Mouse (Mus musculus) CH12.LX (cell line): ENCODE data around the gene Begain. TPM values are rescaled to one million over a fixed set of nuclear protein-coding genes. Genes with fewer than 3 reads are reported as not detected.

Experiments
- DNase-seq: peaks from one replicate; pipeline ENCODE4 v3.0.0-alpha.2; 2013; ENCODE audit errors: extremely low read depth
- H3K27ac ChIP-seq: 2 replicates; pipeline ENCODE4 v1.5.1; 2012; ENCODE audit warnings: low read depth, mild to moderate bottlenecking, control low read depth, moderate library complexity; ENCODE audit not compliant: insufficient read depth
- H3K27me3 ChIP-seq: replicated peaks from 2 replicates; pipeline ENCODE3; 2012; ENCODE audit warnings: inconsistent platforms
- H3K36me3 ChIP-seq, 2 experiments: replicated peaks in 1 of 2; 2 replicates each; pipeline versions ENCODE3 to v1.6.1; 2012; ENCODE audit warnings: inconsistent platforms in 1 of 2, low read length in 1 of 2, mild to moderate bottlenecking in 1 of 2, mixed read lengths in 1 of 2, moderate library complexity in 1 of 2; ENCODE audit not compliant: control insufficient read depth in 1 of 2, insufficient read depth in 1 of 2
- H3K4me1 ChIP-seq, 2 experiments: 2 replicates each; pipeline ENCODE4 v1.6.1; 2012; ENCODE audit warnings: inconsistent platforms in 1 of 2, moderate library complexity in 1 of 2; ENCODE audit not compliant: insufficient read depth in 2 of 2, control insufficient read depth in 1 of 2
- H3K4me2 ChIP-seq: 2 replicates; pipeline ENCODE4 v1.6.1; 2012; ENCODE audit warnings: low read depth, mild to moderate bottlenecking, control low read depth; ENCODE audit not compliant: poor library complexity, insufficient read depth, severe bottlenecking
- H3K4me3 ChIP-seq, 3 experiments: fragments of 150-350 bp in 1 of 3; sonication (generic) in 1 of 3; replicated peaks in 1 of 3; 2 replicates each; pipeline versions ENCODE3 to v1.5.1; 2011 to 2012; ENCODE audit warnings: low read depth in 2 of 3, low read length in 2 of 3, mild to moderate bottlenecking in 2 of 3, moderate library complexity in 2 of 3, control low read depth in 1 of 3, improper control_type of control experiment in 1 of 3, inconsistent platforms in 1 of 3, mixed read lengths in 1 of 3; ENCODE audit not compliant: poor library complexity in 1 of 3
- H3K79me2 ChIP-seq: replicated peaks from 2 replicates; pipeline ENCODE4 v1.6.1; 2012; ENCODE audit warnings: mild to moderate bottlenecking, moderate library complexity; ENCODE audit not compliant: control insufficient read depth, poor library complexity, insufficient read depth, severe bottlenecking; ENCODE audit errors: extremely low read depth
- H3K9ac ChIP-seq: 2 replicates; pipeline ENCODE4 v1.6.1; 2012; ENCODE audit warnings: low read depth, mild to moderate bottlenecking, control low read depth, moderate library complexity; ENCODE audit not compliant: insufficient read depth
- H3K9me3 ChIP-seq: replicated peaks from 2 replicates; pipeline ENCODE3; 2012; ENCODE audit warnings: low read length, inconsistent platforms, mixed read lengths
- BHLHE40 ChIP-seq: IDR thresholded peaks from 2 replicates; pipeline ENCODE4 v1.6.1; 2011; ENCODE audit warnings: mild to moderate bottlenecking, low read depth, low read length, improper control_type of control experiment
- E2F4 ChIP-seq: IDR thresholded peaks from 2 replicates; pipeline ENCODE4 v1.6.1; 2011; ENCODE audit warnings: low read depth, low read length, improper control_type of control experiment; ENCODE audit not compliant: insufficient replicate concordance
- EP300 ChIP-seq: IDR thresholded peaks from 2 replicates; pipeline ENCODE4 v1.6.1; 2011; ENCODE audit warnings: low read length, improper control_type of control experiment
- ETS1 ChIP-seq: conservative IDR thresholded peaks from 2 replicates; pipeline ENCODE4 v1.6.1; 2012; ENCODE audit warnings: low read depth, mild to moderate bottlenecking, inconsistent platforms, low read length, improper control_type of control experiment, moderate library complexity
- GABPA ChIP-seq: IDR thresholded peaks from 2 replicates; pipeline ENCODE4 v1.6.1; 2012; ENCODE audit warnings: low read depth, low read length, improper control_type of control experiment, inconsistent platforms; ENCODE audit not compliant: insufficient replicate concordance
- HCFC1 ChIP-seq: IDR thresholded peaks from 2 replicates; pipeline ENCODE4 v1.6.1; 2012; ENCODE audit warnings: low read depth, mild to moderate bottlenecking, inconsistent platforms, low read length, improper control_type of control experiment
- JUN ChIP-seq: IDR thresholded peaks from 2 replicates; pipeline ENCODE4 v1.6.1; 2011; ENCODE audit warnings: low read depth, mild to moderate bottlenecking, low read length, improper control_type of control experiment, moderate library complexity; ENCODE audit not compliant: insufficient read depth
- JUND ChIP-seq: conservative IDR thresholded peaks from 2 replicates; pipeline ENCODE4 v1.6.1; 2011; ENCODE audit warnings: low read depth, low read length, improper control_type of control experiment
- KAT2A ChIP-seq: IDR thresholded peaks from 2 replicates; pipeline ENCODE4 v1.6.1; 2012; ENCODE audit warnings: low read length, improper control_type of control experiment, inconsistent platforms; ENCODE audit not compliant: insufficient replicate concordance
- MAZ ChIP-seq: IDR thresholded peaks from 2 replicates; pipeline ENCODE4 v1.6.1; 2012; ENCODE audit warnings: low read depth, mild to moderate bottlenecking, inconsistent platforms, low read length, improper control_type of control experiment, moderate library complexity
- NELFE ChIP-seq: IDR thresholded peaks from 2 replicates; pipeline ENCODE4 v1.6.1; 2011; ENCODE audit warnings: low read depth, low read length, improper control_type of control experiment
- RAD21 ChIP-seq: IDR thresholded peaks from 2 replicates; pipeline ENCODE4 v1.6.1; 2011; ENCODE audit warnings: low read depth, mild to moderate bottlenecking, low read length, improper control_type of control experiment, moderate library complexity
- SMC3 ChIP-seq: IDR thresholded peaks from 2 replicates; pipeline ENCODE4 v1.6.1; 2011; ENCODE audit warnings: low read depth, low read length, improper control_type of control experiment
- TBP ChIP-seq: conservative IDR thresholded peaks from 2 replicates; pipeline ENCODE4 v1.6.1; 2011; ENCODE audit warnings: low read depth, low read length, improper control_type of control experiment
- USF1 ChIP-seq: IDR thresholded peaks from 2 replicates; pipeline ENCODE4 v1.6.1; 2014; ENCODE audit warnings: low read depth, mild to moderate bottlenecking, inconsistent platforms, low read length, improper control_type of control experiment
- ZC3H11A ChIP-seq: IDR thresholded peaks from 2 replicates; pipeline ENCODE4 v1.6.1; 2012; ENCODE audit warnings: low read depth, mild to moderate bottlenecking, inconsistent platforms, low read length, improper control_type of control experiment
- ZKSCAN1 ChIP-seq: IDR thresholded peaks from 2 replicates; pipeline ENCODE4 v1.6.1; 2012; ENCODE audit warnings: low read depth, inconsistent platforms, low read length, improper control_type of control experiment, borderline replicate concordance
- dilution Hi-C: fragments of 300-500 bp; cut with MboI; formaldehyde crosslinking; loops from 2 replicates; pipeline ENCODE4 v1.14.3; 2020; ENCODE audit warnings: low sequenced_read_pairs; ENCODE audit not compliant: extremely low pct_unique_long_range_greater_than_20kb, extremely low pct_ligation_motif_present
- in situ Hi-C: fragments of 300-500 bp; cut with MboI; formaldehyde crosslinking; loops from 3 replicates; pipeline ENCODE4 v1.14.3; 2019; ENCODE audit warnings: low sequenced_read_pairs, low pct_ligation_motif_present, low pct_unique_long_range_greater_than_20kb, mixed read lengths
- polyA plus RNA-seq: library from polyadenylated mRNA; unstranded; fragments of >175 nt; gene quantifications from 2 replicates; pipeline ENCODE4 v1.2.1, GENCODE M21; 2012; ENCODE audit warnings: low read depth; ENCODE audit not compliant: insufficient read length
- total RNA-seq, 2 experiments: library from RNA; depleted of rRNA; stranded (reverse); fragments of 300-350 nt in 1 of 2; fragments of >200 nt in 1 of 2; gene quantifications; 2 replicates each; pipeline ENCODE4 v1.2.3; 2012 to 2014

The Begain gene
- total and polyA plus RNA-seq, 3 experiments, result 0.08 to 0.89 TPM; not detected in 1

- in situ Hi-C loops, result loop anchor here (25.0 kb wide), 1 partner anchor 334 kb away; no protein-coding TSS in a partner anchor
- H3K4me1 ChIP-seq, result no peaks in the 10 kb centered on the region
- TF ChIP-seq ZC3H11A, result no peak
- TF ChIP-seq KAT2A, result no peak
- no peak for TF ChIP-seq RAD21
- no peak for TF ChIP-seq TBP
- TF ChIP-seq JUND, result no peak
- no peak for TF ChIP-seq SMC3
- TF ChIP-seq HCFC1, result no peak
- TF ChIP-seq JUN, result no peak
- no peak for TF ChIP-seq ETS1
- no peak for TF ChIP-seq ZKSCAN1
- TF ChIP-seq USF1, result no peak
- TF ChIP-seq MAZ, result no peak
- TF ChIP-seq NELFE, result no peak
- TF ChIP-seq E2F4, result no peak
- no peak for TF ChIP-seq GABPA
- TF ChIP-seq EP300, result no peak
- TF ChIP-seq, all 38 proteins: peak for 0
- DNase-seq, result no peak
- Histone ChIP-seq H3K27me3 (no peaks in the 10 kb centered on the region), H3K27ac (no peak overlapping the region), H3K4me2 (no peak overlapping the region), H3K36me3 (no peaks in the 10 kb centered on the region), H3K4me3 (no peak overlapping the region), H3K9ac (no peak overlapping the region), H3K9me3 (peaks cover 20% of the 10 kb centered on the region), H3K79me2 (no peaks in the 10 kb centered on the region)
- dilution Hi-C loops, result no loop called here
These were observed 14.8 kb downstream of the Begain start for GRCm38 (mm10) chr12:109053020-109053806.

- Histone ChIP-seq H3K9me3 (peaks cover 20% of the 10 kb centered on the region), H3K79me2 (no peaks in the 10 kb centered on the region), H3K4me1 (peaks cover 0 to 1% of the 10 kb centered on the region in 2 experiments; a peak in 2 of 4 replicates), H3K36me3 (no peaks in the 10 kb centered on the region), H3K4me3 (no peak overlapping the region), H3K27me3 (no peaks in the 10 kb centered on the region), H3K9ac (no peak overlapping the region), H3K27ac (no peak overlapping the region), H3K4me2 (no peak overlapping the region)
- no peak for TF ChIP-seq BHLHE40
- peak; percentile 60; the same call in 1 of the 2 replicates for TF ChIP-seq ZKSCAN1
- in situ Hi-C loops (loop anchor here (25.0 kb wide), 2 partner anchors 262 to 337 kb away; no protein-coding TSS in a partner anchor), dilution Hi-C loops (no loop called here)
- DNase-seq, result no peak
These were observed 18.1 kb downstream of the Begain start for GRCm38 (mm10) chr12:109049949-109050348.
